Mouse (Mus musculus) liver, postnatal 0 days (tissue): ENCODE measurements around the gene Myadml2.

Experiments used
- CTCF ChIP-seq: sonication (generic); IDR thresholded peaks from 2 replicates; pipeline ENCODE4 v1.5.1; 2016; ENCODE audit warnings: antibody characterized with exemption, low read depth
- EP300 ChIP-seq: IDR thresholded peaks from 2 replicates; pipeline ENCODE4 v1.6.1; 2016; ENCODE audit warnings: antibody characterized with exemption, low read depth, mild to moderate bottlenecking

- no peak for TF ChIP-seq EP300
- no peak for TF ChIP-seq CTCF
Measured at GRCm38 (mm10) chr11:120683536-120683935, 35.6 kb upstream of the Myadml2 start.
